Mouse (Mus musculus) kidney, embryonic 14.5 days (tissue): ENCODE results near the gene Cd209d. TPM values are rescaled to one million over a fixed set of nuclear protein-coding genes. Genes with fewer than 3 reads are reported as not detected.
"Not testable (repeated sequence)": the region's sequence is repeated elsewhere in the genome, so short reads cannot be mapped to it uniquely, and the experiment has no call there.

ENCODE experiments used
- ATAC-seq: fragments of 200-750 bp; cut with Nextera tagmentation; 2 replicates; pipeline ENCODE4 v1.8.0; 2017; ENCODE audit warnings: moderate number of reproducible peaks, mild to moderate bottlenecking, moderate TSS enrichment, moderate library complexity; ENCODE audit not compliant: low FRiP score, low TSS enrichment
- H3K27ac ChIP-seq: fragments of 300-500 bp; sonication (generic); 2 replicates; pipeline ENCODE4 v1.5.1; 2014; ENCODE audit warnings: low read depth, mild to moderate bottlenecking, low read length, moderate library complexity, mixed read lengths
- H3K27me3 ChIP-seq: fragments of 300-500 bp; sonication (generic); 2 replicates; pipeline ENCODE4 v1.6.1; 2014; ENCODE audit warnings: mild to moderate bottlenecking, low read length; ENCODE audit not compliant: control insufficient read depth, insufficient read depth
- H3K36me3 ChIP-seq: fragments of 300-500 bp; sonication (generic); 2 replicates; pipeline ENCODE4 v1.6.1; 2014; ENCODE audit warnings: low read length, mixed read lengths; ENCODE audit not compliant: control insufficient read depth, insufficient read depth
- H3K4me1 ChIP-seq: fragments of 300-500 bp; sonication (generic); 2 replicates; pipeline ENCODE4 v1.6.1; 2014; ENCODE audit warnings: low read length, mixed read lengths; ENCODE audit not compliant: control insufficient read depth, insufficient read depth
- H3K4me2 ChIP-seq: fragments of 300-500 bp; sonication (generic); replicated peaks from 2 replicates; pipeline ENCODE4 v1.6.1; 2014; ENCODE audit warnings: low read depth, mild to moderate bottlenecking, low read length
- H3K4me3 ChIP-seq: fragments of 300-500 bp; sonication (generic); 2 replicates; pipeline ENCODE4 v1.5.1; 2014; ENCODE audit warnings: mild to moderate bottlenecking, low read length
- H3K9ac ChIP-seq: fragments of 300-500 bp; sonication (generic); 2 replicates; pipeline ENCODE4 v1.6.1; 2014; ENCODE audit warnings: low read depth, mild to moderate bottlenecking, low read length, moderate library complexity
- H3K9me3 ChIP-seq: fragments of 300-500 bp; sonication (generic); 2 replicates; pipeline ENCODE4 v1.6.1; 2016; ENCODE audit warnings: low read length; ENCODE audit not compliant: control insufficient read depth
- WGBS: fragments of 180-500 bp; shearing (Covaris S2); extraction: QIAGEN DNeasy Blood & Tissue Kit; methylation state at CpG from one replicate; pipeline ENCODE4 v1.1.7; 2014; 5-methylcytosine and 5-hydroxymethylcytosine counted together
- polyA plus RNA-seq: library from polyadenylated mRNA; unstranded; fragments of >200 nt; fragmentation: Nextera tagmentation; extraction: Ambion mirVana; gene quantifications from 2 replicates; pipeline ENCODE4 v1.2.1, GENCODE M21; 2014

The Cd209d gene
- not detected in 2 replicates for polyA plus RNA-seq

GRCm38 (mm10) chr8:3878455-3878854 lies at the start of gene Cd209d:
TSS of gene Cd209d (minus strand) at chr8:3878555.
- Histone ChIP-seq H3K9me3 (no peaks in the 10 kb centered on the region; the same call in 1 of the 2 replicates), H3K27ac (no peak within 1 kb of the TSS), H3K4me1 (no peaks in the 10 kb centered on the region), H3K4me2 (no peak within 1 kb of the TSS), H3K9ac (no peak within 1 kb of the TSS), H3K36me3 (no peaks in the 10 kb centered on the region), H3K27me3 (no peaks in the 10 kb centered on the region), H3K4me3 (no peak within 1 kb of the TSS)
- 72% methylated on average over 4 of the region's 4 CpGs for WGBS
- ATAC-seq, result no peak

GRCm38 (mm10) chr8:3926744-3927143 lies 48.4 kb upstream of the Cd209d start, which contains the start of gene Cd209b:
TSS of gene Cd209b (minus strand) at chr8:3926844.
- Histone ChIP-seq H3K4me1 (no peaks in the 10 kb centered on the region), H3K36me3 (no peaks in the 10 kb centered on the region), H3K4me2 (no peak within 1 kb of the TSS), H3K27ac (no peak within 1 kb of the TSS), H3K9me3 (no peaks in the 10 kb centered on the region), H3K9ac (no peak within 1 kb of the TSS), H3K4me3 (no peak within 1 kb of the TSS), H3K27me3 (no peaks in the 10 kb centered on the region)
- 95% methylated on average over 3 of the region's 3 CpGs for WGBS
- no peak for ATAC-seq

GRCm38 (mm10) chr8:3876121-3876520 lies 2.2 kb downstream of the Cd209d start:
- 80% methylated on average over 2 of the region's 2 CpGs for WGBS
- no peaks in the 10 kb centered on the region for H3K27me3 ChIP-seq

GRCm38 (mm10) chr8:3862736-3863135 lies 15.6 kb downstream of the Cd209d start:
- H3K36me3 ChIP-seq, H3K9ac ChIP-seq, H3K27ac ChIP-seq, H3K4me1 ChIP-seq, H3K9me3 ChIP-seq, H3K27me3 ChIP-seq, ATAC-seq, H3K4me3 ChIP-seq, H3K4me2 ChIP-seq: not testable (repeated sequence)

More at GRCm38 (mm10) chr8:3876121-3876520, 2.2 kb downstream of the Cd209d start:
- H3K36me3 ChIP-seq, result no peaks in the 10 kb centered on the region
- no peak for ATAC-seq
- no peaks in the 10 kb centered on the region for H3K4me1 ChIP-seq
- no peak overlapping the region for H3K4me2 ChIP-seq
- no peak overlapping the region for H3K9ac ChIP-seq
- no peak overlapping the region for H3K4me3 ChIP-seq
- H3K27ac ChIP-seq, result no peak overlapping the region
- no peaks in the 10 kb centered on the region; the same call in 1 of the 2 replicates for H3K9me3 ChIP-seq

GRCm38 (mm10) chr8:3854209-3854608 lies 24.1 kb downstream of the Cd209d start, which contains the start of gene Cd209e:
TSS of gene Cd209e (minus strand) at chr8:3854309.
- no peak within 1 kb of the TSS for H3K9ac ChIP-seq
- H3K4me3 ChIP-seq, result no peak within 1 kb of the TSS
- H3K36me3 ChIP-seq, result no peaks in the 10 kb centered on the region
- no peak within 1 kb of the TSS for H3K4me2 ChIP-seq
- H3K4me1 ChIP-seq, result no peaks in the 10 kb centered on the region
- WGBS, result 79% methylated on average over 2 of the region's 2 CpGs
- H3K9me3 ChIP-seq, result no peaks in the 10 kb centered on the region
- ATAC-seq, result no peak
- H3K27me3 ChIP-seq, result no peaks in the 10 kb centered on the region
- no peak within 1 kb of the TSS for H3K27ac ChIP-seq

Other genes starting within 250 kb of the Cd209d start
- 50.7 and 70.8 TPM in 2 replicates for gene Stxbp2, start 247.6 kb downstream of the Cd209d start, polyA plus RNA-seq
- gene Retn, start 222.8 kb downstream of the Cd209d start, polyA plus RNA-seq, result 0.46 and 0.73 TPM in 2 replicates
- gene Mcemp1, start 212.8 kb downstream of the Cd209d start, polyA plus RNA-seq, result 0.28 and 0.30 TPM in 2 replicates
- gene Fcor, start 206.2 kb downstream of the Cd209d start, polyA plus RNA-seq, result 17.8 and 20.6 TPM in 2 replicates
- 28.9 and 29.9 TPM in 2 replicates for gene Trappc5, start 202.3 kb downstream of the Cd209d start, polyA plus RNA-seq
- 0.09 and 0.30 TPM in 2 replicates for gene Fcer2a, start 184.4 kb downstream of the Cd209d start, polyA plus RNA-seq
- 0.45 TPM in 1 of 2 replicates, not detected in the other for gene Clec4g, start 157.9 kb downstream of the Cd209d start, polyA plus RNA-seq
- not detected in 2 replicates for gene Cd209a, start 129.6 kb downstream of the Cd209d start, polyA plus RNA-seq
- not detected in 2 replicates for gene Cd209e, start 24.2 kb downstream of the Cd209d start, polyA plus RNA-seq
- gene Cd209b, start 48.3 kb upstream of the Cd209d start, polyA plus RNA-seq, result not detected in 2 replicates
- gene Cd209c, start 76.2 kb upstream of the Cd209d start, polyA plus RNA-seq, result 0.66 and 0.77 TPM in 2 replicates
- not detected in 2 replicates for gene Cd209f, start 227.3 kb upstream of the Cd209d start, polyA plus RNA-seq